Mouse (Mus musculus): ENCODE measurements at regions not wholly inside any gene's neighbourhood (a gene's known extent, or its start where the extent isn't known, plus 50 kb on each side); places are given as distances from the start of the nearest gene placed in this dataset.

GRCm38 (mm10) chr5:50762261-50762660 is 703.5 kb upstream of the Adgra3 start:
- TF ChIP-seq CTCF (IDR thresholded peaks at IDR 0.05; ENCODE audit: extremely low read depth, insufficient read length, insufficient replicate concordance, low read depth, low read length) (no peak), POLR2A (IDR thresholded peaks at IDR 0.05; ENCODE audit: low read depth, low read length) (no peak)
